Mouse (Mus musculus): ENCODE data around the gene Btbd35f6. TPM values are rescaled to one million over a fixed set of nuclear protein-coding genes. Genes with fewer than 3 reads are reported as not detected.
A peak's percentile ranks its signal among the peaks of the same experiment; 100 is the strongest.
"Not testable (repeated sequence)": the region's sequence is repeated elsewhere in the genome, so short reads cannot be mapped to it uniquely, and the experiment has no call there.

The Btbd35f6 gene
- total RNA-seq (2014; rRNA removed; ENCODE audit: low replicate concordance) (not detected in 2 replicates), polyA plus RNA-seq (2015; fragmentation: Nextera tagmentation; extraction: Ambion mirVana) (not detected in 2 replicates)

DNA sequence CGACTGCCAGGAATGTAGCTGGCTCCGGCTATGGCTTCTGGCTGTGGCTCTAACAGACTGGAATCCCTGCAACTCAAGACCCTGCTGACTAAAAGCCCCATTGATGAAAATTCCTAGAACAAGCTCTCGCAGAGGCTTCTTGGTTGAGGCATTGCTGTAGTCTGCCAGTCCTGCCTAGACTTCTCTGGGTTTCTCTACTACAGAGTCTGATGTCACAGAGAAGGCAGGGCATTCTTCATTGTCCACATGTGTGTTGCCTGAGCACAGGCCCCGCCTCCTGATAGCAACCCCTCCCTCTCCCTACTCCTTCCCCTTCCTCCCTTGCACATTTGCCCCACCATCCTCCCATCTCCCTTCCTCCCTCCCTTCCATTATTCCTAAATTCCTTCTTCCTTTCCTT is at the start of gene Btbd35f6:
Gene Btbd35f6, minus strand, starts transcription at position 101 of the 400 bp plus-strand sequence.
- not testable (repeated sequence) for H3K9me3 ChIP-seq (replicated peaks; ENCODE audit: control insufficient read depth, low read length); H3K27ac ChIP-seq (ENCODE audit: low read depth); H3K4me2 ChIP-seq (ENCODE audit: low read depth, low read length); H3K27me3 ChIP-seq (ENCODE audit: control insufficient read depth, insufficient read depth, low read length); DNase-seq (ENCODE audit: low spot score); H3K36me3 ChIP-seq (replicated peaks; ENCODE audit: control insufficient read depth, insufficient read depth, low read length); H3K9ac ChIP-seq (replicated peaks; ENCODE audit: low read depth, low read length); ATAC-seq (ENCODE audit: insufficient read depth, low read depth); H3K4me3 ChIP-seq (ENCODE audit: low read depth, low read length); H3K4me1 ChIP-seq (ENCODE audit: control insufficient read depth, insufficient read depth)
- WGBS: 50% methylated on average over 2 of the region's 4 CpGs

DNA sequence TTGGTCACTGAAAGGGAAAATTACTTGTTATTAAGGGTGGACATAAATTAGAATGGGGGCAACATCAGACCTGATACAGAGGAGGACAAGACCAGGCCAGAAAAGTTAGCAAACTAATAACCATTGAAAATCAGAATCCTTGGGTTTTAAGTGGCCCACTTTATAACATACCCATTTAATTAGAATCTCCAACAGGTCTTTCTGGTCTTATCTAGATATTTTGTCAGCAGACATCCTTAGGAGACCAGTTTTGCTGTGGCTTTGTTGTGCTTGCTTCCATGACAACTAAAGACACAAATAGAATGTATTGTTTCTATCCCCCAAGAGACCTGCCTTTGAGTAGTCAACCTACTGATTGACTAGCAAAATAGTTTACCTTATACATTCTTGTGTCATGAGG is 30.4 kb upstream of the Btbd35f6 start, which contains the start of gene Gm21870:
Gene Gm21870, minus strand, starts transcription at position 101 of the 400 bp plus-strand sequence.
- H3K4me3 ChIP-seq (ENCODE audit: low read depth, low read length); H3K9me3 ChIP-seq (replicated peaks; ENCODE audit: control insufficient read depth, low read length); H3K27ac ChIP-seq (ENCODE audit: low read depth); H3K4me1 ChIP-seq (ENCODE audit: control insufficient read depth, insufficient read depth); H3K4me2 ChIP-seq (ENCODE audit: low read depth, low read length); DNase-seq (ENCODE audit: low spot score); H3K27me3 ChIP-seq (ENCODE audit: control insufficient read depth, insufficient read depth, low read length); H3K9ac ChIP-seq (replicated peaks; ENCODE audit: low read depth, low read length); ATAC-seq (ENCODE audit: insufficient read depth, low read depth); H3K36me3 ChIP-seq (replicated peaks; ENCODE audit: control insufficient read depth, insufficient read depth, low read length): not testable (repeated sequence)

DNA sequence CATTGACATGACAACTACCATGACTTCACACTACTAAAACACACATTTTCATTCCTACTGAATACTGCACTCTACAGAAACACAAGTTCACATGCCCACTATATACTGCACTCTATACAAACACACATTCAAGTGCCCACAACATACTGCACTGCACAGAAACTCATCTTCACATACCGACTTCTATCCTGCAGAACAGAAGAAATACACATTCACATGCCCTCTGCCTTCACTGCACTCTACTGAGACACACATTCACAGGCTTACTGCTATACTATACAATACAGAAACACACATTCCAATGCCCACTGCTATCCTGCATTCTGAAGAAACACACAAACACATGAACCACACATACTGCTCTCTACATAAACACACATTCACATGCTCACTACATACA is 26.1 kb downstream of the Btbd35f6 start:
- not testable (repeated sequence) for H3K9ac ChIP-seq (replicated peaks; ENCODE audit: low read depth, low read length); ATAC-seq (ENCODE audit: insufficient read depth, low read depth); H3K4me2 ChIP-seq (ENCODE audit: low read depth, low read length); H3K4me1 ChIP-seq (ENCODE audit: control insufficient read depth, insufficient read depth); DNase-seq (ENCODE audit: low spot score); H3K9me3 ChIP-seq (replicated peaks; ENCODE audit: control insufficient read depth, low read length); H3K27ac ChIP-seq (ENCODE audit: low read depth); H3K27me3 ChIP-seq (ENCODE audit: control insufficient read depth, insufficient read depth, low read length); H3K4me3 ChIP-seq (ENCODE audit: low read depth, low read length); H3K36me3 ChIP-seq (replicated peaks; ENCODE audit: control insufficient read depth, insufficient read depth, low read length)
- no CpG with 5 or more reads among the region's 1 CpGs for WGBS

DNA sequence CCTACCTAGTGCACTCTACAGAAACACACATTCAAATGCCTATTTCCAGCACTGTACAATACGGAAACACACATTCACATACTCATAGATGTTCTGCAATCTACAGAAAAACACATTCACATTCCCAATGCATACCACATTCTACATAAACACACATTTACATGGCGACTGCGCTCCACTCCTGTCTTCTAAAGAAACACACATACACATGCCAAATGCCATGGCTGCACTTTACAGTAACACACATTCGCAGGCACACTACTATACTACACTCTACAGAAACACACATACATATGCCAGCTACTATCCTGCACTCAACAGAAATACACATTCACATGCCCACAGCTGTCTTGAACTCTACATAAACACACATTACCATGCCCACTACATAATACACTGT is 28.1 kb downstream of the Btbd35f6 start:
- not testable (repeated sequence) for H3K9ac ChIP-seq (replicated peaks; ENCODE audit: low read depth, low read length); H3K27ac ChIP-seq (ENCODE audit: low read depth); H3K4me3 ChIP-seq (ENCODE audit: low read depth, low read length); H3K36me3 ChIP-seq (replicated peaks; ENCODE audit: control insufficient read depth, insufficient read depth, low read length); H3K27me3 ChIP-seq (ENCODE audit: control insufficient read depth, insufficient read depth, low read length); H3K4me2 ChIP-seq (ENCODE audit: low read depth, low read length); H3K9me3 ChIP-seq (replicated peaks; ENCODE audit: control insufficient read depth, low read length); H3K4me1 ChIP-seq (ENCODE audit: control insufficient read depth, insufficient read depth); ATAC-seq (ENCODE audit: insufficient read depth, low read depth)
- 63% methylated on average over 4 of the region's 4 CpGs for WGBS
- DNase-seq (ENCODE audit: low spot score): peak; percentile 3

DNA sequence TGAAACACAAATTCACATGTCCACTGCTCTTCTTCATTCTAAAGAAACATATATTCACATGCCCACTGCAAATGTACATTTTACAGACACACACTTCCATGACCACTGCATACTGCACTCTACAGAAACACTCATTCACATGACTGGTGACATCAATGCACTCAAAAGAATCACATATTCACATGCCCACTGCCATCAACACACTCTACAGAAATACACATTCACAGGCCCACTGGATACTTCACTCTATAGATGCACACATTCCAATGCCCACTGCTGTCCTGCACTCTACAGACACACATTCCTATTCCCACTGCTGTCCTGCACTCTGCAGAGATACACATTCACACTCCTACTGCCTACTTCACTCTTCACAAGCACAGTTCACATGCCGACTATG is 30.0 kb downstream of the Btbd35f6 start:
- WGBS: no CpG with 5 or more reads among the region's 1 CpGs
- H3K27me3 ChIP-seq (ENCODE audit: control insufficient read depth, insufficient read depth, low read length): not testable (repeated sequence)

DNA sequence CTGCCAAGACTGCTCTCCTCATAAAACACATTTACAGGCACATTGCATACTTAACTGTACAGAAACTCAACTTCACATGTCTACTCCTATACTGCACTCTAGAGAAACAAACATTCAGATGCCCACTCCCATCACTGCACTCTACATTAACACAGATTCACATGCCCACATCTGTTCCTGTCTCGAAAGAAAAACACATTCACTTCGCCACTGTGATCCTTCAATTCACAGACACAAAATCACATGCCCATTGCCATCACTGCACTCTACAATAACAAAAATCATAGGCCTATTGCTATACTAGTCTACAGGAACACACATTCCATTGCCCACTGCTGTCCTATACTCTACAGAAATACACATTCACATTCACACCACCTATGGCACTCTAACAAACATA is 30.9 kb downstream of the Btbd35f6 start:
- DNase-seq (ENCODE audit: low spot score); ATAC-seq (ENCODE audit: insufficient read depth, low read depth): not testable (repeated sequence)
- 69% methylated on average over 2 of the region's 2 CpGs for WGBS

More for the DNA sequence above, 30.0 kb downstream of the Btbd35f6 start:
- DNase-seq (ENCODE audit: low spot score); H3K9me3 ChIP-seq (replicated peaks; ENCODE audit: control insufficient read depth, low read length); H3K36me3 ChIP-seq (replicated peaks; ENCODE audit: control insufficient read depth, insufficient read depth, low read length); H3K27ac ChIP-seq (ENCODE audit: low read depth); ATAC-seq (ENCODE audit: insufficient read depth, low read depth); H3K9ac ChIP-seq (replicated peaks; ENCODE audit: low read depth, low read length); H3K4me1 ChIP-seq (ENCODE audit: control insufficient read depth, insufficient read depth); H3K4me3 ChIP-seq (ENCODE audit: low read depth, low read length); H3K4me2 ChIP-seq (ENCODE audit: low read depth, low read length): not testable (repeated sequence)

More for the DNA sequence above, 30.9 kb downstream of the Btbd35f6 start:
- H3K4me3 ChIP-seq (ENCODE audit: low read depth, low read length); H3K9me3 ChIP-seq (replicated peaks; ENCODE audit: control insufficient read depth, low read length); H3K9ac ChIP-seq (replicated peaks; ENCODE audit: low read depth, low read length); H3K36me3 ChIP-seq (replicated peaks; ENCODE audit: control insufficient read depth, insufficient read depth, low read length); H3K27ac ChIP-seq (ENCODE audit: low read depth); H3K4me1 ChIP-seq (ENCODE audit: control insufficient read depth, insufficient read depth); H3K4me2 ChIP-seq (ENCODE audit: low read depth, low read length); H3K27me3 ChIP-seq (ENCODE audit: control insufficient read depth, insufficient read depth, low read length): not testable (repeated sequence)

Other genes starting within 250 kb of the Btbd35f6 start
- not detected in 2 replicates for gene Gm21870, start 30.3 kb upstream of the Btbd35f6 start, total RNA-seq (2014; rRNA removed; ENCODE audit: low replicate concordance)
- not detected in 2 replicates for gene Gm21870, start 30.3 kb upstream of the Btbd35f6 start, polyA plus RNA-seq (2015; fragmentation: Nextera tagmentation; extraction: Ambion mirVana)
- not detected in 2 replicates for gene Btbd35f9, start 205.0 kb upstream of the Btbd35f6 start, total RNA-seq (2014; rRNA removed; ENCODE audit: low replicate concordance)
- not detected in 2 replicates for gene Btbd35f9, start 205.0 kb upstream of the Btbd35f6 start, polyA plus RNA-seq (2015; fragmentation: Nextera tagmentation; extraction: Ambion mirVana)